Mouse (Mus musculus): Measurements from ENCODE around the gene Adarb2. TPM values are rescaled to one million over a fixed set of nuclear protein-coding genes. Genes with fewer than 3 reads are reported as not detected.
A peak's percentile ranks its signal among the peaks of the same experiment; 100 is the strongest.
"Not testable (repeated sequence)": the region's sequence is repeated elsewhere in the genome, so short reads cannot be mapped to it uniquely, and the experiment has no call there.

Adarb2 gene
- total RNA-seq, 4 experiments from 2014 or later: 0.15 TPM; not detected in 3

DNA sequence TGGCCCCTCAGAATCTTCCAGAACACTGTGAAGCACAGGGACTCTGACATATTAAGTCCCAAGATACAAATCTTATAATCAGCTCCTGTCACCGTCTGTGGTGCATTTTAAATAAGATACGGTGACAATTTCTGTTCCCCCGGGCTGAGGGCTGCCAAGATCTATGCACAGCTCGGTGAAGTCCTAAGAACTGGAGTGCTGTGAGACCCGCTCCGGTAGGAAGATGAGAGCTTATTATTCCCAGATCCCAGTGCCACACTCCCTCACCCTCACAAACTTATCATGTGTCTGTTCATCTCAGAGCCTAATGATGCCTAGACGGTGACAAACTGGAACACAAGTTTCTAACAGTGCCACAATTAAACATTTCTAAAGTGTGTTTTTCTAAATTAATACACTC lies 384.8 kb downstream of the Adarb2 start:
- no peak for DNase-seq

DNA sequence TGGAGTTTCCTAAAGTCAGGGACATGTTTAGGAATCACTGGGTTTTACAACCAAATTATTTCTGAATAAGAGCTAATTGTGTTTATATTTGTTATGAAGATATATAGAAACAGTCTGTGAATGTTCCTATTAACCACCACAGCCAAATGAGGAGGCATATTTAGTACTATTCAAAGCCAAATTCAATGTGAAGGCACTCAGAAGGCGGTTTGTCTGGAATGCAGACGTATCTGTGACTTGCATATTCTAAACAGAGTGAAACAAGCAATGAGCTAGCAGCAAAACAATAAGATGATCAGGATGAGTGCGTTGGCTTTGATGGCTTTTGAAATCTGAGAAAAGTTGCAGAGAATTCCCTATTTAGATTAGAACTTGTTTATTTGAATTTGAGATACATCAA lies 387.8 kb downstream of the Adarb2 start:
- no peak for DNase-seq

DNA sequence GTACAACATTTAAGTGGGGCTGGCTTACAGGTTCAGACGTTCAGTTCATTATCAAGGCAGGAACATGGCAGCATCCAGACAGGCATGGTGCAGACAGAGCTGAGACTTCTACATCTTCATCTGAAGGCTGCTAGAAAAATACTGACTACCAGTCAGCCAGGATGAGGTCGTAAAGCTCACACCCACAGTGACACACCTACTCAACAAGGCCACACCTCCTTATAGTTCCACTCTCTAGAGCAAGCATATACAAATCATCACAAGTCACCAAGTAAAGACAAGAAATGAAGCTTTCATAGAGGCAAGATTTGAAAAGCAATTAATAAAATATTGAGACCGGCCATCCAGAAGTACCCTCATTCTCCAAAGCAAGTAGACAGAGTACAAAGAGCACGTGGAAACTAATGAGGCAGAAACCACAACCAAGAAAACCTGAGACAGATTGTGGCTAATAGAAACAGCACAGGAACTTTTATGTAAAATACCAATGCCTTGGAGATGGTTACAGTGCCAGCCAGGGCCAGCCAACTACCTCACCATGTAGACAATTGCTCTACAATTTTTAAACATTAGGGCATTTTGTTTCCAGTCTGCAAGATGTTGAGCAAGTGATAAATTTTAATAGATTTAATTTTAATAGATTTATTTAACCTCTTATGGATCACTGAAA lies 394.4 kb downstream of the Adarb2 start:
- no peak for DNase-seq

DNA sequence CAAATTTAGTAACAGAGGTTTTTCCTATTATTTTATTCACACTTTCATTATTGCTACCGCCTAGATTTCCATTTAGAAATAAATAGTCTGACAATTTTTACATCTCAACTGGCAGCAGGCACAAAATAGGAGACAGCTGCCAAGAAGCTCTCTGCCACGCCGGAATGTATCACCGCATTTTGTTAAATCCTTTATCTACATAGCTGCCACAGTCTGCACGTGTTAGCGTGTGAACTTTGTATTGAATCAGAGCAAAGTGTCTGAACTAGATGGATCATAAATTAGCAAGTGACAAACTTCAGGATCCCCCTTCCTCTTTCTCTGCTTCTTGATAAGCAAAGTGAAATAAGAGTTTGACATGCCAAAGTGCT lies 395.0 kb downstream of the Adarb2 start:
- no peak for DNase-seq

DNA sequence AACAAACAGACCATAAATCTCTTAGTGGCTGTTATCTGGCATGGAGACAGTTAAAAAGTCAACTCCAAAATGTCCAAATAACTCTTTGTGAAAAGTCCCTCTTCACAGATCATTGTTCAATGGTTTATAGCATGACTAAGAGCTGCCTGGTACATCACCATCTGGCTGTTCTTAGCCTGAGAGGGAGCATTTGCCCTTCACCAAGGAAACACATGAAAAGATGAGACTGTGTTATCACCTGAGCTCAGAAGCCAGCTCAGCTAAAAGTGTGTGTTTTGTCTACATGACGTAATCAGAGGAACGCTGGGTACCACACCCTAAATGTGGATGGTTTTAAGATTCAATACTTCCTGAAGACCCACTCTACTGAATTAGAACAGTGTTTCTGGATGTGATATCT lies 403.0 kb downstream of the Adarb2 start:
- no peak for DNase-seq

DNA sequence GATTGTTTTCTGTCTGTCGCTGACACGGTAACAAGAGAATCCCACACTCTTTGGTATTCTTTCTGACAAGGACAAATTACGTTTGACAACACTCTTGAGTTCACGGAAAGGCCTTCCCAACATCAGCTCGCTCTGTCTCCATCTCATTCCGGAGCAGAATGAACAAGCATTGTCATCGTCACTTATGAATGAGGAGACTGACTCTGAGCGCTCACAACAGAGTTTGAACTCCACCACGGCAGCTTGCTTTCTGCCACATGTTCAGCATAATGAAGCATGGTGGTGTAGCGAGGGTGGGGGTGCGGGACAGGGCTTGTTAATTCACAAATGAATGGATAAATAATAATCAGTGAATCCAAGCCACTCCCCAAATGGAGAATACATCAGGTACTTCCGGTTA lies 405.4 kb downstream of the Adarb2 start:
- no peak for DNase-seq

DNA sequence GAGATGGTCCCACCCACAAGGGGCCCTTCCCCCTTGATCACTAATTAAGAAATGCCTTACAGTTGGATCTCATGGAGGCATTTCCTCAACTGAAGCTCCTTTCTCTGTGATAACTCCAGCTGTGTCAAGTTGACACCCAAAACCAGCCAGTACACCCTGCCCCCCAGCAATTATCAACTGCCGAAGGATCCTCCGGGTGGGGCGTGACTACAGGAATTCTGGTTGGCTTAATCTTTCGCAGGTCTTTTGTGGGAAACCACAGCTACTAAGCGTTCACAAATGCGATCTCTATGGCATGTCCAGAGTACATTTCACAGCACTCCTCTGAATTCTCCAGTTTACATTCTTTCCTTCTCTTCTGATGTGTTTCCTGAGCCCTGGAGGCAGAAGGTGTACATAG lies 406.3 kb downstream of the Adarb2 start:
- not testable (repeated sequence) for DNase-seq

DNA sequence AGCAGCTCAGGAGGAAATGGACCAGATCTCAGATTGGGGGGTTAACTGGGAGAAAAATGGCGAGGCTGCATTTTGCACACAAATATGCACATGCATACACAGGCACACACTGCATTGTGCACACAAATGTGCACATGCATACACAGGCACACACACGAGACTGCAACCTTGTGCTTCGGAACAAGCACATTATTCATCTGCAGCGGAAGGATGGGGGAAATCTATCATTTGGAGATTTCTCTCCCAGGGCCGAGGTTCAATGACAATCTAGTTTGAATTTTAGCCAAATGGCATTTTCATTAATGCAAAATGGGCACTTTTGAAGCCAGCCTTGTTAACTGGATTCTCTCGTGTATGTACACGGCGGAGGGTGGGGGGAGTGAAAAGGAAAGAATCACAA lies 408.3 kb downstream of the Adarb2 start:
- peak; percentile 56 for DNase-seq

DNA sequence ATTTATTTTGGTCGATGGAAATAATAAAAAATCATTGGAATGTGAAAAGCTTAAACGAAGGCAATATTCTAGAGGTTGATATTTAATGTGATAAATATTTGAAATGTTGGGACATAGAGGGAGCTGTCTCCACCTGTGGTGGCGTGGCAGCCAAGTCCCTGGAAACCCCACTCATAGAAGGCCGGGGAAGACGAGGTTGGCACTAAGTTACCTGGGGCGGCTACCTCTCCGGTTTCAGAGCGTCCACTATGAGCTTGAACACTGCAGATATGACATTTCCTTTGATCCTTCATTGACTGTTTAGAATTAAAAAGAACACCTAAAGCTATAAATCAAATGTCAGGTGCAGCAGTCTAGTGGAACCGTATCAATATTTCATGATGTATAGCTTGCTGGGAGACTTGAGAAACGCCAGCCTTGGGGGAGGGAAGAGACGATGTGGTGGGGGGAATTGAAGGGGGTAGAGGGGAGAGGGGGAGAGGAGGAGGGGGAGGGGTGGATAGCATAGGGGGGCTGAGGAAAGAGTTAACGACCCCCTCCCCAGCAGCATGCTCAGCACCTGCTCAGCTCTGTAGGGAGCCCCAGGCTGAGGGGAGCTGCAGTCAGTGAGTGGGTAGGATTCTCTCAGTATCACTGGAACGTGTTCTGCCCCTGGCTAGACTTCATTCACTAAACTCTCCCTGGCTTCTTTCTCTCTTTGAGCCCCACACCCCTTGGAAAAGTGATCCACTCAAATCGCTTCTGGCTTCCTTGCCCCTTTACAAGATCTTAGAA lies 410.1 kb downstream of the Adarb2 start:
- no peak for DNase-seq

DNA sequence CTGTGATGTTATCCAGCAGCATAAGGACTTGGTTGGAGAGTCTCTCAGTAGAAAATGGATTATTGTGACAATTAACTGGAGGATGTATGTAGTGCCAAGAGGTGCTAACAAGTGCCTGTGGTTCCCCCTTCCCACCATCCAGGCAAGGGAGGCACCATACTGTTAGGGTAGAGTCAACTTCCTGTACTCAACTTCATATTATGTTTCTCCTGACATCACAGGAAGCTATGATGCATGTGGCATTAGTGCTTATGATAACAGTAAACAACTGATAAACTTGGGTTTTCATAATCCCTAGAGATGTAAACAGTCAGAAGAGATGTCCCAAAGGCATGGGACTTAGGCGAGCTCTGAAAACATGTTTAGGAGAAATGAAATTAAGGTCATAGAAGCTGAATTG lies 414.0 kb downstream of the Adarb2 start:
- DNase-seq: no peak

DNA sequence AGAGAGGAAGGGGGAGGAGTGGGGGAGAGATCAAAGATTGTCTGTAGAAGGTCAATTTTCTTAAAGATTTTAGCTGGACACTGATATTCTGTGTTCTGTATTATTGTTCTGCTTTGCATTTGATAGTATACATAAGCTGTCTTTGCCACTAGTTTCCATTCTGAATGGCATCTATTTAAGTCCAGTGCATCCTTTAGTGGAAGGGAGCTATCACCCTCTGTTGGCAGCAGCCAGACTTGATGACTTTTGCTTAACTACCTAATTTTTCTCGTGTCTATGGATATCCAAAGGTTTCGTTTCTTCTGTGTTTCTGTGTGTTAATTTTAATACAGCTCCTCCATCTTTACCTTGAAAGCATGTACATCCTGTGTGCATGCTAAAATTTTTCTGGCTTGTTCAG lies 419.6 kb downstream of the Adarb2 start:
- no peak for DNase-seq

DNA sequence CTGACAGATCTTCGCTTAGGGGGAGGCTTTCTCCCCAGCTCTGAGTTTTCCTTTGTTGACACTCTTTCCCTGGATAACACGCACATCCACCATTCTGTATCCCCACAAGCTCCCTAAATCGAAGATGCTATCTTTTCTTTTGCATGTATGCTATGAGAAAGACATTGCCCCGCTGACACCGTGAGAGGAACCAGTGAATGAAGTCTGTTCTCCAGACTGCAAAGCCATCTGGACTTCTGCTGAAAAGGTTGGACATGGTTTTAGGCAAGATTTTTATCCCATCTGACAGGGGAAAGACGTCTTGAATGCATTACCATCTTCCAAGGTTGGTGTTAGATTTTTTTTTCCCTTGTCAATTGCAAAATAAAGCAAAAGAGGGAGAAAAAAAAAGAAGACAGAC lies 426.9 kb downstream of the Adarb2 start:
- DNase-seq: no peak

- DNase-seq: no peak
These were observed 429.0 kb downstream of the Adarb2 start for GRCm38 (mm10) chr13:8631618-8632017.

GRCm38 (mm10) chr13:8632072-8632471 lies 429.4 kb downstream of the Adarb2 start:
- no peak for DNase-seq

DNA sequence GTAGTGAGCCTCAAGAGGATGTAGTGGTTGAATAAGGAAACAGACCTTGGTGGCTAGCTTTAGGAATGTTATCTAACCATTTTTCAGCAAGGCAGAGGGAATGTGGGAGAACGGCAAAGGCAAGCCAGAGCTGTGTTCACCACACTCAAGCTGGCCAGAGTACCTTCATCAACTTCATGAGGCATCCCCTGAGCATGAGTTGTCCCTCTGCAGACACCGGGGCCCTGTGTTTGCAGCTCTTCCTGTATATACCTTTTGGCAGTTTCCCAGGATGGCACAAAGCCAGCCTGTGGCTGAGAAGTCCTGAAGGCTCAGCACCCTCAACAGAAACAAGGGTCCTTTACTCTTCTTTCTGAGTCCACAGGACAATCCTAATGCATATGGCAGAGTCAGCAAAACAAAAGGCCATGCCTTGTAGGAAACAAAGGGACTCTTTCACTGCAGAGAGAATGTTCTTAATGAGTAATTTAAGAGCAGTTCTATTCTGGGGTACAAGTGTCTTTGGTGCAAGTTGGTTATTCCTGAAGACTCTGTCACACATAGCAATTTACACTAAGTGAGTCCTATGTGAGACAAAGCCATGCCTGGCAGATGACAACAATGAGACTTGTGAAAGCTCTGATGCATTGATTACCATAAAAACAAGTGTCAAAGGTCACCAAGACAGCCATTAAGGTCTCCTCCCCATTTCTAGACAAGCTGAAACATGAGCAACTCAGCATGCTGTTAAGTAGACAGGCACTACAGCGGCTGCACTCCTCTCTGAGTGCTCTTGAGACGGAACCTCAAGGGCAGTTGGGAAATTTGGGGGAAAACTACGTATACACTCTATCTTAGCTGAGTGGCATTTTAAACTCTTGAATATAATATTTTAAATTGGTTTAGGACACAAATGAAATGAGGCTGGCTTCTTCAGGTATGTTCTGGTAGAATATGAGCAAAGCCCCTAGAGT lies 431.0 kb downstream of the Adarb2 start:
- DNase-seq: no peak

- no peak for DNase-seq
These were observed 439.4 kb downstream of the Adarb2 start for GRCm38 (mm10) chr13:8642084-8642483.

DNA sequence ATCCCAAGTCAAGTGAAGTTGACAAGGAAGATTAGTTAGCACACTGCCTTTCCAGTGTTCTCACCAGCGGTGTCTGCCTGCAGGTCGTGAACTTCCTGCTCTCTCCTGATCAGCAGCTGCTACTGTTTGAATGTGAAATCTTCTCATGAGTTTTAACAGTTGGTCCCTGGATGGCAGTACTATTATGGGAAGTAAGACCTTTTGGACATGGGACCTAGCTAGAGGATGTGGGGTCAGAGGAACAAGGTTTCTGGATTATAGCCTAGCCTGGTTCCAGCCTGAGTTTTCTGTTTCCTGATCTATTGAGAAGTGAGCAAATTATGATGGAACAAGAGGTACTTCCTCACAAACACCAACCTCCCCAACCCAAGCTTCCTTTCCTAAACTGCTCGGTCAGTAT lies 441.3 kb downstream of the Adarb2 start:
- DNase-seq: no peak

GRCm38 (mm10) chr13:8644805-8645679 lies 442.4 kb downstream of the Adarb2 start:
- peak; percentile 18 for DNase-seq

DNA sequence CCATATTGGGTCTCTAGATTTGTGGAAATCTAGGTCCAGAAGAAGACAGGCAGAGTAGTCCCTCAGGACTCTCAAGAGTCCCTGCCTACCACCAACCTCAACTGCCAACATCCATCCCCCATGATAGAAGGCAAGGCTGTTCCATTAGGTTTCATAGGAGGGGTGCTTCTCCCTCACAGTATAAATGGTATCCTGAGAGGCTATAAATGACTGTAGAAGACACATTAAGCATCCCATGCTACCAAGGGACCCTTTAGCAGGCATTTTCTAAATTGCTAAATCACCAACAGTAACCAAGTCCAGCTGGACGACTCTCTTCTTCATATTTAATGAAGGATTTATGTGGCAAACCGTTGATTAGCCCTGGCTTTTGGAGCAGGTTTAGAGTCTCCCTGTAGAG lies 446.6 kb downstream of the Adarb2 start:
- DNase-seq: no peak

GRCm38 (mm10) chr13:8664615-8665240 lies 462.1 kb downstream of the Adarb2 start:
- no peak for DNase-seq

DNA sequence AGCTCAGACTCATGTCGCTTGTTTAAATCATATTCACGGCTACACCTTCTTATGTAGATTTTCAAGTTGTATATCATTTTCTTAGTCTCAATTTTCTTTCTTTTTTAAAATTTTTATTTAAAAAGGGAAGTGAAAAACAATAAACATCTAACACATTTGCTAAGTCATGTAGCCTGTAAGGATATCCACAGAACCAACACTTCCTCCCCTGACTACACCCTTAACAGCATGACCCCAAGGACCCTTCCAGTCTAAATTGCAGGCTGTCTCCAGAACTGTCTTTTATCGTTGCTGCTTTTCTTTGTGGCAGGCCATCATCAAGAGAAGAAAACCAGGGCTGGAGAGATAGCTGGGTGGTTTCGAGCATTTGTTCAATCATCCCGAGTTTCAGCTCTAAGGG lies 474.5 kb downstream of the Adarb2 start:
- no peak for DNase-seq

Data from adrenal gland, adult 8-10 months (tissue).